Mouse (Mus musculus) midbrain, postnatal 0 days (tissue): ENCODE results near the gene Clcf1. TPM values are rescaled to one million over a fixed set of nuclear protein-coding genes. Genes with fewer than 3 reads are reported as not detected.

Source experiments
- ATAC-seq: fragments of 200-750 bp; cut with Nextera tagmentation; 2 replicates; pipeline ENCODE4 v1.8.0; 2017; ENCODE audit warnings: moderate number of reproducible peaks, mild to moderate bottlenecking, moderate TSS enrichment, moderate library complexity; ENCODE audit not compliant: low FRiP score
- DNase-seq: peaks from one replicate; pipeline ENCODE4 v3.0.0-alpha.2; 2015; ENCODE audit warnings: low spot score
- H3K27ac ChIP-seq: fragments of 300-500 bp; sonication (generic); 2 replicates; pipeline ENCODE4 v1.5.1; 2014; ENCODE audit warnings: low read depth, mild to moderate bottlenecking, low read length, mixed read lengths
- H3K27me3 ChIP-seq: fragments of 300-500 bp; sonication (generic); 2 replicates; pipeline ENCODE4 v1.6.1; 2014; ENCODE audit warnings: low read length, control low read depth, mixed read lengths; ENCODE audit not compliant: insufficient read depth
- H3K36me3 ChIP-seq: fragments of 300-500 bp; sonication (generic); 2 replicates; pipeline ENCODE4 v1.6.1; 2014; ENCODE audit warnings: low read length, control low read depth, mixed read lengths; ENCODE audit not compliant: insufficient read depth
- H3K4me1 ChIP-seq: fragments of 300-500 bp; sonication (generic); 2 replicates; pipeline ENCODE4 v1.6.1; 2014; ENCODE audit warnings: mild to moderate bottlenecking, control low read depth, antibody characterized with exemption, low read length, mixed read lengths; ENCODE audit not compliant: insufficient read depth
- H3K4me2 ChIP-seq: fragments of 300-500 bp; sonication (generic); 2 replicates; pipeline ENCODE4 v1.6.1; 2014; ENCODE audit warnings: low read depth, mild to moderate bottlenecking, low read length, mixed read lengths; ENCODE audit not compliant: poor library complexity, severe bottlenecking
- H3K4me3 ChIP-seq: fragments of 300-500 bp; sonication (generic); 2 replicates; pipeline ENCODE4 v1.5.1; 2014; ENCODE audit warnings: low read depth, mild to moderate bottlenecking, low read length, moderate library complexity
- H3K9ac ChIP-seq: fragments of 300-500 bp; sonication (generic); replicated peaks from 2 replicates; pipeline ENCODE4 v1.6.1; 2014; ENCODE audit warnings: mild to moderate bottlenecking, low read length, moderate library complexity, mixed read lengths; ENCODE audit not compliant: poor library complexity, severe bottlenecking
- H3K9me3 ChIP-seq: fragments of 300-500 bp; sonication (generic); 2 replicates; pipeline ENCODE4 v1.6.1; 2016; ENCODE audit warnings: low read length, control low read depth
- CTCF ChIP-seq: IDR thresholded peaks from 2 replicates; pipeline ENCODE4 v1.5.1; 2016; ENCODE audit warnings: antibody characterized with exemption, mild to moderate bottlenecking
- WGBS: fragments of 180-500 bp; shearing (Covaris S2); extraction: QIAGEN DNeasy Blood & Tissue Kit; methylation state at CpG from one replicate; pipeline ENCODE4 v1.1.7; 2014; 5-methylcytosine and 5-hydroxymethylcytosine counted together
- polyA plus RNA-seq: library from polyadenylated mRNA; unstranded; fragments of >200 nt; fragmentation: Nextera tagmentation; extraction: Ambion mirVana; gene quantifications from 2 replicates; pipeline ENCODE4 v1.2.1, GENCODE M21; 2015
- total RNA-seq: library from RNA; depleted of rRNA; stranded (reverse); fragments of >200 nt; gene quantifications from 2 replicates; pipeline ENCODE4 v1.2.3, GENCODE M21; 2014

Gene Clcf1
- total and polyA plus RNA-seq, 2 experiments from 2014 or later: 0.44 to 0.99 TPM

GRCm38 (mm10) chr19:4203148-4203547 is 10.9 kb upstream of the Clcf1 start:
- H3K27ac ChIP-seq: no peak overlapping the region
- 65% methylated on average over 3 of the region's 3 CpGs for WGBS
- no peak overlapping the region for H3K4me2 ChIP-seq
- ATAC-seq (no peak), DNase-seq (no peak)
- no peak overlapping the region for H3K4me3 ChIP-seq
- no peak overlapping the region for H3K9ac ChIP-seq
- no peaks in the 10 kb centered on the region for H3K9me3 ChIP-seq
- peaks cover 4% of the 10 kb centered on the region; the same call in 1 of the 2 replicates for H3K27me3 ChIP-seq
- peaks cover 10% of the 10 kb centered on the region for H3K4me1 ChIP-seq
- peaks cover 6% of the 10 kb centered on the region; the same call in 1 of the 2 replicates for H3K36me3 ChIP-seq
- TF ChIP-seq CTCF: 0 out of 2 replicates have a peak, but pooled peaks have one; percentile 16

- Histone ChIP-seq H3K27ac (no peak overlapping the region), H3K27me3 (peaks cover 4% of the 10 kb centered on the region; the same call in 1 of the 2 replicates), H3K36me3 (peaks cover 6% of the 10 kb centered on the region; the same call in 1 of the 2 replicates), H3K9me3 (no peaks in the 10 kb centered on the region), H3K9ac (no peak overlapping the region), H3K4me1 (peaks cover 10% of the 10 kb centered on the region), H3K4me2 (no peak overlapping the region), H3K4me3 (no peak overlapping the region)
- no peak for ATAC-seq
- no peak for DNase-seq
- no peak for TF ChIP-seq CTCF
- 64% methylated on average over 13 of the region's 13 CpGs for WGBS
These were observed 10.3 kb upstream of the Clcf1 start for GRCm38 (mm10) chr19:4203604-4204326.

- Histone ChIP-seq H3K27ac (no peak overlapping the region), H3K9ac (no peak overlapping the region), H3K4me3 (no peak overlapping the region), H3K4me2 (no peak overlapping the region), H3K9me3 (no peaks in the 10 kb centered on the region), H3K4me1 (peaks cover 10% of the 10 kb centered on the region), H3K36me3 (no peaks in the 10 kb centered on the region), H3K27me3 (peaks cover 4% of the 10 kb centered on the region; the same call in 1 of the 2 replicates)
- 62% methylated on average over 4 of the region's 4 CpGs for WGBS
- no peak for DNase-seq
- ATAC-seq: no peak
- TF ChIP-seq CTCF: 0 out of 2 replicates have a peak, but pooled peaks have one; percentile 13
These were observed 9.1 kb upstream of the Clcf1 start for GRCm38 (mm10) chr19:4204889-4205288.

- WGBS: 3% methylated on average over 2 of the region's 2 CpGs
- no peak for ATAC-seq
- H3K9me3 ChIP-seq: no peaks in the 10 kb centered on the region
These were observed 7.1 kb upstream of the Clcf1 start for GRCm38 (mm10) chr19:4206971-4207370.

GRCm38 (mm10) chr19:4208563-4208962 is 5.5 kb upstream of the Clcf1 start:
- Histone ChIP-seq H3K9me3 (no peaks in the 10 kb centered on the region), H3K27me3 (peaks cover 24% of the 10 kb centered on the region), H3K4me1 (no peaks in the 10 kb centered on the region), H3K36me3 (no peaks in the 10 kb centered on the region), H3K9ac (no peak overlapping the region), H3K4me3 (no peak overlapping the region), H3K4me2 (no peak overlapping the region), H3K27ac (no peak overlapping the region)
- no peak for TF ChIP-seq CTCF
- no peak for ATAC-seq
- WGBS: 75% methylated on average over 5 of the region's 5 CpGs
- DNase-seq: no peak

More at GRCm38 (mm10) chr19:4206971-4207370, 7.1 kb upstream of the Clcf1 start:
- Histone ChIP-seq H3K27me3 (peaks cover 12% of the 10 kb centered on the region), H3K4me2 (no peak overlapping the region), H3K4me1 (peaks cover 3% of the 10 kb centered on the region; the same call in 1 of the 2 replicates), H3K4me3 (no peak overlapping the region), H3K27ac (no peak overlapping the region), H3K36me3 (no peaks in the 10 kb centered on the region), H3K9ac (no peak overlapping the region)
- TF ChIP-seq CTCF: peak; percentile 90
- DNase-seq: peak; percentile 66

GRCm38 (mm10) chr19:4211891-4212588 is 2.0 kb upstream of the Clcf1 start:
- Histone ChIP-seq H3K9ac (no peak overlapping the region), H3K27ac (no peak overlapping the region), H3K4me1 (peaks cover 7% of the 10 kb centered on the region; the same call in 1 of the 2 replicates), H3K9me3 (no peaks in the 10 kb centered on the region), H3K4me2 (no peak overlapping the region), H3K36me3 (no peaks in the 10 kb centered on the region), H3K4me3 (no peak overlapping the region), H3K27me3 (peaks cover 42% of the 10 kb centered on the region)
- no peak for TF ChIP-seq CTCF
- WGBS: 25% methylated on average over 4 of the region's 4 CpGs
- ATAC-seq (no peak), DNase-seq (no peak)
